Mouse (Mus musculus): ENCODE data around the gene Notch4.

The Notch4 gene

DNA sequence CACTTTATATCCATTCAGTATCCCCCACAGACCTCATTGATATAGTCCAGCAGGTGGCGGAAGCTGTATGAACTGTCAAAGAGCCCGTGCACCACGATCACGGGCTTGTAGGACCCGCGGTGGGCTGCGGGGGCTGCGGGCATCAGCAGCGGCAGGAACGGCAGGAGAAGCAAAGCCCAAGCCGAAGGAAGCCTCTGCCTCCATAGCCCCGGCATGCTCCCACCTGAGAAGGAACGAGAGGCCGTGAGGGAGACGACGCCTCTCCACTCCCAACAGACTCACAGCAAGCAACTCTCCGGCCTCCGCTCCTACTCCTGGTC lies 62.7 kb downstream of the Notch4 start:
- in situ Hi-C loops (cut with MboI, MseI), result no loop called here

DNA sequence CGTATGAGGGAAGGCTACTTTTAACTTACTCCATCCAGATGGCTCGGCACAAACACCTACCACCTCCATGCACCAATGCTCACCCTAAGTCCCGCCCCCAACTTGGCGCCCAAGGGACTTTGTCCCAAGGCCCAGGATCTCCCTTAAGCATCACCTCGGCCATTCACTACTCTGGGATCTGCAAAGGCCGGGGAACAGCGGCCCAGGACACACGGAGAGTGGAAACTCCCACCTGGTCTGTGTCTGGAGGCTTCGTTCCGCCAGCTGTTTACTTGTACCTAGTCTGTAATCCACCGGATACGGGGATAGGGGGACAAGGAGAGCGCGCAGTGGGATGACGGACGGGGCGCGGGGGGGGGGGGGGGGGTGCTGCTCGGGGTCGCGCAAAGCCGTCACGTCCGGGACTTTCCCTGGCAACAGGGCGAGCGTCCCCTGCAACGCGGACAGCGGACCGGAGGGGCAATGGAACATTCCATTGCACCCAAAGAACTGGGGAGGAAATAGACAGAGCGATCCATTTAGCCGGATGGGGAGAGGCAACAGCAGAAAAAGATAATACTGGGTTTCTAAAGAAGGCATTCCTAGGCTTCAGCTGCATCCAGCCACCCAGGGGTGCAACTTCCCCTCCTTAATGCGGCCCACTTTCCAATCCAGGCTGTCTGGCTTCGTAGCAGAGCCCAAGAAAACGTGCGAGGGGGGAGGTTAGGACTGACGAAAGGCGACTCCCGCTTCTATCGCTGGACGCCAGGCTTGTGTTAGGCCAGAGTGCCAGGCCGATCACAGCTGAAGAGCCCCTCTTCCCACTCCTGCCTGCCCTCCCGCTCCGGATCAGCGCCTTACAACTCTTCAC lies 63.2 kb downstream of the Notch4 start:
- in situ Hi-C loops (cut with MboI, MseI), result no loop called here

DNA sequence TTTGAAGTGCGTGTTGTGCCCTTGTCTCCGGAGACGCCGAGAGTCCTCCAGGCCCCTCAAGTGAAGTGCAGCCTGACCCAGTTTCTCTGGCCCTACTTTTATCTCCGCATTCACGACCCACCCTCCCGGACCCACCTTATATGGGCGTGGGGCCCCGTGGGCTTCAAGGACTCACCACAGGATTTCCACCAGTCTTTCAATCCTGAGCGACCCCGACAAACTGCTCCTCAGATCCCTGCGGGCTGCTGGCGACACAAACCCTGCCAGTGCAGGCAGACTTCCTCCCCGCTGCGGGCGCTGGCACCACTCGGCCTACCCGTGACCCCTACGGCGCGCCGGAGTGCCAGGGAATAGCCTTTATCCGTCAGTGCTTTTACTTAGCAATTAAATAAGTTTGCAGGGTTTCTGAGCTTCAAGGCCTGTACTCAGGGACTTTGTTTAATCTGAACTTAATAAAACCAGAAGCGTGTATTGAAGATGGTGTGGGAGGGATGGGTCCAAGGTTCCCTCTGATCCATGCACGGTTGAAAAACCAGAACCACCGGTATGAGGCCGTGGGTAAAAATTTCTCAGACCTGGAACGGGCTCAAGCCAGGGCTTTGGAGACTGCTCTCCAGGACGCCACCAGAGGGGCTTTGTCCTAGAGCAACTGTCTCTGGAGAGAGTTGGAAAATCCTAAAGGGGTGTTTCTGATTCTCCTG lies 64.0 kb downstream of the Notch4 start, which contains the start of gene Ppt2:
Gene Ppt2 (minus strand): TSS at position 568 of the 701 bp plus-strand sequence.
- in situ Hi-C loops (cut with MboI, MseI), result no loop called here

DNA sequence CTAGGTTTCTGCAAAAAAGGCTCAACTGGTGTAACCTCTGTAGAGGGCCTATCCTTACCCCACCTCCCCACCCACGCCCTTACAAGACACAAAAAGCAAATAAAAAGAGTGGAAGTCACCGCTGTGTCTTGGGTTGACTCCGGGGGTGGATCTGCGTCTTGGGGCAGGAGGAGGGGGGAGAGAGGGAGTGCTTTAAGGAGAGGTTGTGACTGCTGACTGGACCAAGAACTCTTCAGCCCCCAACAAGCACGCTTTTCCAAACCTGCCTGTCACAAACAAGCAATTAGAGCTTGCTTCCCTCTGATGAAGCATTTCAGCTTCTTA lies 64.5 kb downstream of the Notch4 start:
- in situ Hi-C loops (cut with MboI, MseI), result no loop called here

DNA sequence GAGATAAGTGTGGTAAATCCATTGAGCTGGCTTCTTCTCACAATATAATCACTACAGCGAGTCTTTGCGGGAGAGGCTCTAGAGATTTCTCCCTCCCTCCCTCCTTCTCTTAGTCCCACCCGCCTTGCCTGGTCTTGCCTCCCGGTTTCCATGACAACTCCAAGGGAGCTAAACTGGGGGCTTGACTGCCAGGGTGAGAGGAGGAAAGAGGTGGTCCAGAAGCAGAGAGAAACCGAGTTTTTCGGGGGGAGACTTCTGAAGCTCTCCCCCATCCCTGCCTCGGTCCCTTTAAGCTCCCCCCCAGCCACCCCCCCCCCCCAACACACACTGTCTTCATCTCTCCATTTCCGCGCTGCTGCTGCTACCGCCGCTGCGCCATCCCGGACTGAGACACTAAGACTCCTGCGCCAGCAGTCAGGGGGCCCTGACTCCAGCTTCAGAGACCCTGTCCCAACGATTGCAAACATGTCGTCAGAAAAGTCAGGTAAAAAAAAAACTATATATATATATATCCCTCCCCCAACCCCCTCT lies 65.2 kb downstream of the Notch4 start, which contains the start of gene Prrt1:
Gene Prrt1 (plus strand): TSS at position 313 of the 531 bp plus-strand sequence.
- in situ Hi-C loops (cut with MboI, MseI), result no loop called here

DNA sequence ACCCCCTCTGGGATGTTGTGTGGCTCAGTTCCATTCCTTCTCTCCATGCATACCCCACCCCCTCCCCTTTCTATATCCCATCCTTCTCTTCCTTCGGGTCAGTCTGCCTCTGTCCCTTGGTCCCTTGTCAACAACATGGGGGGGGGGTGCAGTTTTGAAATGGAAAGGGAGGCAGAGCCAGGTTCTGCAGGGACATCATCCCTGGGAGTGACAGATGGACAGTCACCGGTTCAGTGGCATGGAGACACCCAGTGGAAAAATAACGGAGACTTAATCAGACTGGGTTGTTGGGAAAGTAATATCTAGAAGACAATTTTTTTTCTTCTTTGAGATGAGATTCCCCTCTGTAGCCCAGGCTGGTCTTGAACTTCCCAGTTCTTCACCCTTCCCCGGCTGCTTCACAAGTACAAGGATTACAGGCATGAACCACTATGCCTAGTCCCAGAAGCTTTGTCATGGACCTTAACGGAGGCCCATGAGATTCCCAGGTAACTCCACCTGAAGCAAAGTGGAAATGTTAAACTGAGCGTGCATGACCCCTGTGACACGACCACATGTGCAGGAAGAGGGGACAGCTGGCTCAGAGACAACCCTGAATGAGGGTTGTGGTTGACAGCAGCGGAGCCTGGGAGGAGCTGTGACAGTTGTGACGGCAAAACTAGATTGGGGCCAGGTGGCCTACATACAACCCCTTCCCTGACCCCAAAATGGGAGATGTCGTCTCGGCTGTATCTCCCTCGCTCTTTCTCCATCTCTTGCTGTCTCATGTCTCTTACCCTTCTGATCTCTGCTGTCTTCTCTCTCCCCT lies 65.9 kb downstream of the Notch4 start:
- in situ Hi-C loops (cut with MboI, MseI), result loop anchor here (10.0 kb wide), 1 partner anchor 1085 kb away; no protein-coding TSS in a partner anchor

DNA sequence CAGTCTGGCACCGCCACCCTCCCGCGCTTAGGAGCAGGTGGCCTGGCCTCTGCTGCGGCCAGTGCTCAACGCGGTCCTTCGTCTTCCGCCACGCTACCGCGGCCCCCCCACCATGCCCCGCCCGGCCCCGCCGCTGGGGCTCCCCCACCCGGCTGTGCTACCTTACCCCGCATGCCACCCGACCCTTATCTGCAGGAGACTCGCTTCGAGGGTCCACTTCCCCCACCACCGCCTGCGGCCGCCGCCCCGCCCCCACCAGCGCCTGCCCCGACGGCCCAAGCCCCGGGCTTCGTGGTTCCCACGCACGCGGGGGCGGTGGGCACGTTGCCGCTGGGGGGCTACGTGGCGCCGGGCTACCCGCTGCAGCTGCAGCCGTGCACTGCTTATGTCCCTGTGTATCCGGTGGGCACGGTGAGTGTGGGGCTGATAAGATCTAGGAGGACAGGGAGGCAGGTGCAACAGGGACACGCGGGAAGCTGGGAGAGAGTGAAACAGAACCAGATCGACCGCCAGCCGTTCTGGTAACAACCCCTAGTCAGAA lies 66.8 kb downstream of the Notch4 start:
- in situ Hi-C loops (cut with MboI, MseI), result loop anchor here (10.0 kb wide), 1 partner anchor 1086 kb away; no protein-coding TSS in a partner anchor

DNA sequence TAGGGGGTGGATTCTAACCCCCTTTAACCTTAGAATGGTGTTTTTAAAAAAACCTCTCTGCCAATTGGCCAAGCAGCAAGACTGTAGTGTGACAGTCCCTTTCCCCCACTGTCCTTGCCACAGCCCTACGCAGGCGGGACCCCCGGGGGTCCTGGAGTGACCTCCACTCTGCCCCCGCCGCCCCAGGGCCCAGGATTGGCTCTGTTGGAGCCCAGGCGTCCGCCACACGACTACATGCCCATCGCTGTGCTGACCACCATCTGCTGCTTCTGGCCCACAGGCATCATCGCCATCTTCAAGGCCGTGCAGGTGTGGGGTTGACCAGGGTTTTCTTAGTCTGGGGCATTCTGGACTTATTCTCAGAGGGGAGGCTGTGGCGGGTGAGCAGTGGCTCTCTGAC lies 67.6 kb downstream of the Notch4 start:
- in situ Hi-C loops (cut with MboI, MseI), result loop anchor here (10.0 kb wide), 1 partner anchor 1087 kb away; no protein-coding TSS in a partner anchor

DNA sequence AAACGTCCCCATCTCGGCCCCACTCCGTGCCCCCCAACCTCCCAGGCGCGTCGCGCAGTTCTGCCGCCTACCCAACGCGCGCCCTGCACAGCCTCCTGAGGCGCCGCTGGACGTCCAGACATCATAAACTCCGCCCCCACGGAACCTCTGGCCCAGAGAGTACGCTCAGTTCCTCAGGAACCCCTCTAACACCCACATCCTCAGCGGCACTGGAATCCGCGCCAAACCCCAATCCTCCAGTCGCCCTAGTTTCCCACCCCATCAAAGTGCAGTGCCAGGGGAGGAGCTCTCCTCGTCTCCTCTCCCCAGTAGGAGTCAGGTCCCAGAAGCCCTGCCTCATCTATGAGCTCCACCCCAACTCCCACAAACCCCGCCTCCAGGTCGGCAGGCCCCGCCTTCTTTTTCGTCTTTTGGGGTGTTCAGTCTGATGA lies 68.2 kb downstream of the Notch4 start:
- in situ Hi-C loops (cut with MboI, MseI), result loop anchor here (10.0 kb wide), 1 partner anchor 1087 kb away; no protein-coding TSS in a partner anchor

DNA sequence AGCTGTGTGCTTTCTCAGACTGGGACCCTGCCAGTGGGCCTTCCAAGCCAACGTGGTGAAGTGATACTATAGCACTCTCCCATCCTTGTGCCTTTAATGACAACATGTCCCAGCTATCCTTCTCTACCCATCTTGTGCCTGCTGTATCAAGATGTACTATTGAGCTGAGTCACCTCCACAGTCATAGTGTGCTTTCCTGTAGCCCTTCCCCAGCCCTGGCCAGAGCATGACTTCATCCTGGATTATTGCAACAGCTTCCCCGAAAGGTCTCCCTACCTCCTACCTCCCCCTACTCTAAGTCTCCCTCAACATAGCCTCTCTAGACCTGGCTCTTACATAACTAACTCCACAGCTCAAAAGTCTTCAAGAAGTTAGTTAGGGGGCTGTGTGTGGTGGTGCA lies 71.6 kb downstream of the Notch4 start:
- in situ Hi-C loops (cut with MboI, MseI), result loop anchor here (10.0 kb wide), 1 partner anchor 1091 kb away; no protein-coding TSS in a partner anchor

DNA sequence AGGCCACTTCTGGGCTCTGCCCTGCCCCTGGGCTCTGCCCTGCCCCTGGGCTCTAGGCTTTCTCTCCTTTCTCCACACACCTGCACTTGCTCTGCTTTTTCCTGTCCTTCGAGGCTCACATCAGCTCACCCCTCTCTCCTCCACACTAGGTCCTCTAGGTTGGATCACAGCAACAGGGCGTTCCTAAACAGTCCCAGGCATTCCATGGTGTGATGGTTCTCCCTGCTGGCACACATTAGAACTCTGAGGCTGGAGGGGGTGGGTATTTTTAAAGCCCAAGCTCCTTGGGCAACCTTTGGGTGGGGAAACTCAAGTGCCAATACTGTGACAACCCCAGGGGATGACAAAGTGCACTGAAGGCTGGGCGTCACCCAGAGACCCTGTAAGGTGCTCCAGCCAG lies 73.4 kb downstream of the Notch4 start:
- in situ Hi-C loops (cut with MboI, MseI), result loop anchor here (10.0 kb wide), 1 partner anchor 1093 kb away; no protein-coding TSS in a partner anchor

Measured in T-helper 2 cell (primary cell).